Mouse (Mus musculus) gastrocnemius, postnatal 25 days (tissue): ENCODE results near the gene Lce1i. TPM values are rescaled to one million over a fixed set of nuclear protein-coding genes. Genes with fewer than 3 reads are reported as not detected.
"Not testable (repeated sequence)": the region's sequence is repeated elsewhere in the genome, so short reads cannot be mapped to it uniquely, and the experiment has no call there.

Experiments used
- DNase-seq: peaks from one replicate; pipeline ENCODE4 v3.0.0; 2022
- long read RNA-seq, 2 experiments: library from polyadenylated mRNA; stranded (forward); transcript quantifications; one replicate each; pipeline ENCODE4 v2.0.0; 2021
- total RNA-seq, 2 experiments: library from RNA; stranded (reverse); gene quantifications; 1 replicate in 1 of 2; 2 replicates in 1 of 2; pipeline ENCODE4 v1.2.3; 2021

Lce1i gene
- total RNA-seq, result not detected
- long read RNA-seq, experiment 1, result 0 reads
- long read RNA-seq, experiment 2, result 0 reads

- DNase-seq, result no peak
Observed at GRCm38 (mm10) chr3:92778799-92779198, at the start of gene Lce1i. TSS of gene Lce1i (minus strand) at chr3:92778899.

GRCm38 (mm10) chr3:92827108-92827507, 48.4 kb upstream of the Lce1i start, which contains the start of gene Kprp:
TSS of gene Kprp (minus strand) at chr3:92827247.
- no peak for DNase-seq

GRCm38 (mm10) chr3:92825808-92826207, 47.1 kb upstream of the Lce1i start:
- DNase-seq, result no peak

GRCm38 (mm10) chr3:92816036-92816435, 37.3 kb upstream of the Lce1i start:
- DNase-seq, result not testable (repeated sequence)

GRCm38 (mm10) chr3:92815581-92815980, 36.9 kb upstream of the Lce1i start:
- no peak for DNase-seq

- DNase-seq, result no peak
Observed at GRCm38 (mm10) chr3:92807791-92808190, 29.1 kb upstream of the Lce1i start, which contains the start of gene Lce1k. TSS of gene Lce1k (minus strand) at chr3:92807891.

- DNase-seq, result no peak
Observed at GRCm38 (mm10) chr3:92790414-92790813, 11.7 kb upstream of the Lce1i start, which contains the start of gene Lce1j. TSS of gene Lce1j (minus strand) at chr3:92790514.

- DNase-seq, result no peak
Observed at GRCm38 (mm10) chr3:92771573-92771972, 7.1 kb downstream of the Lce1i start.

- DNase-seq, result no peak
Observed at GRCm38 (mm10) chr3:92764965-92765364, 13.7 kb downstream of the Lce1i start, which contains the start of gene Lce1h. TSS of gene Lce1h (minus strand) at chr3:92765065.

- no peak for DNase-seq
Observed at GRCm38 (mm10) chr3:92753197-92753596, 25.5 kb downstream of the Lce1i start.

GRCm38 (mm10) chr3:92752238-92752637, 26.5 kb downstream of the Lce1i start, which contains the start of gene Lce1g:
TSS of gene Lce1g (minus strand) at chr3:92752338.
- DNase-seq, result no peak

- no peak for DNase-seq
Observed at GRCm38 (mm10) chr3:92738996-92739395, 39.7 kb downstream of the Lce1i start, which contains the start of gene Gm38119. TSS of gene Gm38119 (minus strand) at chr3:92739096.

Other genes starting within 250 kb of the Lce1i start
- not detected for gene 2310046K23Rik, start 244.4 kb downstream of the Lce1i start, total RNA-seq
- not detected for gene Ivl, start 205.2 kb downstream of the Lce1i start, total RNA-seq
- not detected for gene Smcp, start 189.9 kb downstream of the Lce1i start, total RNA-seq
- not detected for gene 2210017I01Rik, start 171.4 kb downstream of the Lce1i start, total RNA-seq
- gene Lce6a, start 157.2 kb downstream of the Lce1i start, total RNA-seq, result not detected
- gene Lce1a1, start 130.6 kb downstream of the Lce1i start, total RNA-seq, result not detected
- not detected for gene Lce1b, start 122.0 kb downstream of the Lce1i start, total RNA-seq
- gene Lce1a2, start 108.6 kb downstream of the Lce1i start, total RNA-seq, result not detected
- gene Lce1c, start 99.7 kb downstream of the Lce1i start, total RNA-seq, result not detected
- not detected for gene Lce1d, start 91.7 kb downstream of the Lce1i start, total RNA-seq
- gene Lce1e, start 69.8 kb downstream of the Lce1i start, total RNA-seq, result not detected
- gene Lce1f, start 58.5 kb downstream of the Lce1i start, total RNA-seq, result not detected
- not detected for gene Gm38119, start 39.8 kb downstream of the Lce1i start, total RNA-seq
- gene Lce1g, start 26.6 kb downstream of the Lce1i start, total RNA-seq, result not detected
- gene Lce1h, start 13.8 kb downstream of the Lce1i start, total RNA-seq, result not detected
- gene Lce1j, start 11.6 kb upstream of the Lce1i start, total RNA-seq, result not detected
- gene Lce1k, start 29.0 kb upstream of the Lce1i start, total RNA-seq, result not detected
- not detected for gene Kprp, start 48.3 kb upstream of the Lce1i start, total RNA-seq
- not detected for gene Lce1l, start 72.4 kb upstream of the Lce1i start, total RNA-seq
- not detected for gene 2310050C09Rik, start 91.3 kb upstream of the Lce1i start, total RNA-seq
- gene Lce3a, start 147.3 kb upstream of the Lce1i start, total RNA-seq, result not detected
- gene Lce3b, start 154.1 kb upstream of the Lce1i start, total RNA-seq, result not detected
- gene Lce3c, start 165.6 kb upstream of the Lce1i start, total RNA-seq, result not detected
- not detected for gene Lce3d, start 178.5 kb upstream of the Lce1i start, total RNA-seq
- not detected for gene Lce3e, start 188.2 kb upstream of the Lce1i start, total RNA-seq
- not detected for gene Lce3f, start 213.3 kb upstream of the Lce1i start, total RNA-seq
- not detected for gene Crct1, start 236.8 kb upstream of the Lce1i start, total RNA-seq
- gene Lce1m, start 240.2 kb upstream of the Lce1i start, total RNA-seq, result not detected